Comparison of ENCODE assay signal across 8 mouse cellular contexts in the genomic region with DNA sequence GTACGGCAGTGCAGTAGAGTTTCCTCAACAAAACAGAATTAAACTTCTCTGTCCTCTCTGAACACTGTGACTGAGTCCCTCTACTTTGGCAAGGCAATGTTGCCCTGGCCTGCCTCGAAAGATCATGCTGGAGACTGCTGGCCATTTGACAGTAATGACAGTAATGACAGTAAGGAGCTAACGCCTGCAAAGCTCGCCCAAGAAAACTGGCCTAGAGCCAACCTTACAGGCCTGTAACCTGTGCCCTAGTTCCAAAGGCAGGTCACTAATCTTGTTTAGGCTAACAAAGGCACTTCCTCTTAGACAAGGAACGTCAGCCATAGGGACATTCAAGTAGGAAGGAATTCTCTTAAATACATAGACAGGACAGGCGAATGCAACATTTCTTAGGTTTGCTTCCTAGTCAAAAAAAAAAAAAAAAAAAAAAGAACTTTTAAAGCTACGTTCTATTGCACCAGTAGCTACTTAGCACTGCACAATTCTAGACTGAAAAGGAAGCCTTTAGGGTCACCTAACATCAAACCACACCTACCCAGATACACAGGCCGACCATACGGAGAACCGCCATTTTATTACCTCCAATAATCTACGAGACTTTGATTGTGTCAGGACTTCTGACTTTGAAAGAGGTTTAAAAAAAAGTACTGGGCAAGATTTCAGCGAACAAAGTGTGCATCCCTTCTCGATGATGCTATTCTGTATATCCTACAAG.
DNase-seq lines count a peak whose midpoint lies in the region; ATAC-seq lines count a peak whose summit lies in the region.

No protein-coding gene starts in this region.

- H3K36me3 ChIP-seq in liver, embryonic 16.5 days (ENCODE audit: control insufficient read depth, insufficient read depth), result no peaks in the 10 kb centered on the region
- peaks cover 6% of the 10 kb centered on the region for H3K36me3 ChIP-seq in embryonic facial prominence, embryonic 10.5 days (replicated peaks)

- no peaks in the 10 kb centered on the region for H3K27me3 ChIP-seq in liver, embryonic 16.5 days (ENCODE audit: control insufficient read depth, insufficient read depth, low read depth, low read length)
- no peaks in the 10 kb centered on the region for H3K27me3 ChIP-seq in embryonic facial prominence, embryonic 10.5 days (replicated peaks; ENCODE audit: low read depth, poor library complexity, severe bottlenecking)

- DNase-seq in cerebellum, postnatal 14 days, result peak; percentile 32 to 34
- no peak for DNase-seq in cerebellum, postnatal 36 days
- peak; percentile 62 for DNase-seq in adrenal gland, postnatal 10 days
- peak; percentile 38 to 50 for DNase-seq in heart, postnatal 36 days
- no peak for DNase-seq in embryonic facial prominence, embryonic 10.5 days (ENCODE audit: low spot score)
- no peak for DNase-seq in spleen, postnatal 14 days (ENCODE audit: low spot score in 2 of 2)

- intact Hi-C loops in heart, postnatal 36 days (cut with DNase I), result loop anchor here (5.0 kb wide), 2 partner anchors 34 to 74 kb away; a partner anchor contains a TSS

- no peak overlapping the region for H3K27ac ChIP-seq in liver, embryonic 16.5 days (ENCODE audit: low read length)
- H3K27ac ChIP-seq in embryonic facial prominence, embryonic 10.5 days (replicated peaks), result no peak overlapping the region

- no peak overlapping the region for H3K9ac ChIP-seq in liver, embryonic 16.5 days (ENCODE audit: low read depth, low read length)

- peaks cover 10% of the 10 kb centered on the region for H3K4me1 ChIP-seq in liver, embryonic 16.5 days (ENCODE audit: control insufficient read depth, low read depth, low read length)
- peaks cover 11% of the 10 kb centered on the region for H3K4me1 ChIP-seq in embryonic facial prominence, embryonic 10.5 days

- 58% methylated on average over 13 of the region's 13 CpGs for WGBS in liver, embryonic 16.5 days (ENCODE audit: insufficient replicate concordance)
- WGBS in embryonic facial prominence, embryonic 10.5 days, result 84% methylated on average over 13 of the region's 13 CpGs

- no peak overlapping the region for H3K4me2 ChIP-seq in liver, embryonic 16.5 days (ENCODE audit: low read depth, low read length)

- no peak overlapping the region for H3K4me3 ChIP-seq in liver, embryonic 16.5 days (ENCODE audit: low read depth, low read length)
- no peak overlapping the region for H3K4me3 ChIP-seq in embryonic facial prominence, embryonic 10.5 days

- ATAC-seq in liver, embryonic 16.5 days (ENCODE audit: low read depth), result peak; percentile 62; the same call in 1 of the 2 replicates
- ATAC-seq in frontal cortex, adult (ENCODE audit: low TSS enrichment), result no peak

- no peaks in the 10 kb centered on the region for H3K9me3 ChIP-seq in liver, embryonic 16.5 days (replicated peaks; ENCODE audit: control insufficient read depth, low read length)
- H3K9me3 ChIP-seq in embryonic facial prominence, embryonic 10.5 days, result no peaks in the 10 kb centered on the region

Comparison
In these comparisons a context has a peak if more than half of its experiments do, and no peak if none do; other contexts are left out.
1. DNase-seq: peak in cerebellum, postnatal 14 days (2 of 2), adrenal gland, postnatal 10 days (single experiment) and heart, postnatal 36 days (2 of 2); none in cerebellum, postnatal 36 days (0 of 2), embryonic facial prominence, embryonic 10.5 days (single experiment) and spleen, postnatal 14 days (0 of 2).